Mouse (Mus musculus): ENCODE measurements around the gene Axin1. TPM values are rescaled to one million over a fixed set of nuclear protein-coding genes. Genes with fewer than 3 reads are reported as not detected.
"Not testable (repeated sequence)": the region's sequence is repeated elsewhere in the genome, so short reads cannot be mapped to it uniquely, and the experiment has no call there.

Gene Axin1
- polyA plus RNA-seq, 1 experiment: 3.3 TPM

DNA sequence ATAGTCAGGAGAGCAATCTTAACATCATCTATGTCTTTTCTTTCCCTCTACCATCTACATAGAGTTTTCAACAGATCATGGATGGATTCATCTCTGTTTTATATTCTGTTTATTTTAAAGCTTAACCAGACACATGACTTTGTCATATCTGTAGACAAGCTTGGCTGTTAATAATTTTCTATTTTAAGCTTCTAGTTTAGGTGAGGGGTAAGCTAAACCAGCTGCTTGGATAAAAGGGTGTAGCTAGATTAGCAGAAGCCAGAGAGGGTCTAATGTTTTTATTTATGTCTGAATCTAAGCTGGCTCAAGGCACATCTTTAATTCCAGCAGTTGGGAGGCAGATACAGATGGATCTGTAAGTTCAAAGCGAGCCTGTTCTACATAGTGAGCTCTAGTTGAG is 24.2 kb downstream of the Axin1 start:
- H3K4me3 ChIP-seq (replicated peaks): no peak overlapping the region
- peaks cover 15% of the 10 kb centered on the region for H3K36me3 ChIP-seq (ENCODE audit: control insufficient read depth)
- H3K9me3 ChIP-seq (ENCODE audit: control insufficient read depth, low read length): no peaks in the 10 kb centered on the region
- TF ChIP-seq GATA1 (IDR thresholded peaks at IDR 0.05; ENCODE audit: low read length) (no peak), TAL1 (IDR thresholded peaks at IDR 0.05; ENCODE audit: low read length) (no peak)
- H3K27me3 ChIP-seq (ENCODE audit: control insufficient read depth): no peaks in the 10 kb centered on the region
- H3K4me1 ChIP-seq (ENCODE audit: control insufficient read depth): no peaks in the 10 kb centered on the region

DNA sequence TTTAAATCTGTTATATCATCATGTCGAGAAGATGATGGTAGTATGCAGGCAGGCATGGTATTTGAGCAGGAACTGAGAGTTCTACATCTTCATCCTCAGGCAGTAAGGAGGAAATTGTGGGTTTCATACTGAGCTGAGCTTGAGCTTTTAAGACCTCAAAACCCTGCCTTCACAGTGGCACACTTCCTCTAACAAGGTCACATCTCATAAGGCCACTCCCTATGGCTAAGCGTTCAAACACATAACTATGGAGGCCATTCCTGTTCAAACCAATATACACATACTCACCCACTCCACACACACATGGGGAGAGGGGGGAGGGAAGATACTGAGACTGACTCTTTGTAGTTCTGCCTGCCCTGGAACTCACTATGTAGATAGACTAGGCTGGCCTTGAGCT is 29.6 kb downstream of the Axin1 start:
- no peaks in the 10 kb centered on the region for H3K9me3 ChIP-seq (ENCODE audit: control insufficient read depth, low read length)
- H3K36me3 ChIP-seq (ENCODE audit: control insufficient read depth): peaks cover 23% of the 10 kb centered on the region
- H3K27me3 ChIP-seq (ENCODE audit: control insufficient read depth): no peaks in the 10 kb centered on the region
- H3K4me1 ChIP-seq (ENCODE audit: control insufficient read depth): peaks cover 5% of the 10 kb centered on the region; the same call in 1 of the 2 replicates
- H3K4me3 ChIP-seq (replicated peaks): no peak overlapping the region
- TF ChIP-seq TAL1 (IDR thresholded peaks at IDR 0.05; ENCODE audit: low read length) (no peak), GATA1 (IDR thresholded peaks at IDR 0.05; ENCODE audit: low read length) (no peak)

DNA sequence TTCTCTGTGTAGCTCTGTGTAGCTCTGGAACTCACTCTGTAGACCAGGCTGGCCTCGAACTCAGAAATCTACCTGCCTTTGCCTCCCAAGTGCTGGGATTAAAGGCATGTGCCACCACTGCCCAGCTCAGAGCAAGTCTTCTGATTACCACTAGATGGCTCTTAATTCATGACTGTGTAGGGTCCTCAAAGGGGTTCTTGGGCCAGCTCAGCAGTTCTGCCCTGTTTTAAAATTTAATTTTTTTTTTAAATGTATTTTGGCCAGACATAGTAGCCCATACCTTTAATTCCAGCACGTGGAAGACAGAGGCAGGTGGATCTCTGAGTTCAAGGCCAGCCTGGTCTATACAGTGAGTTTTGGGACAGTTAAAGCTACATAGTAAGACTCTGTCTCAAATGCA is 36.8 kb downstream of the Axin1 start:
- not testable (repeated sequence) for H3K9me3 ChIP-seq (ENCODE audit: control insufficient read depth, low read length); H3K4me1 ChIP-seq (ENCODE audit: control insufficient read depth); H3K4me3 ChIP-seq (replicated peaks); H3K27me3 ChIP-seq (ENCODE audit: control insufficient read depth)
- H3K36me3 ChIP-seq (ENCODE audit: control insufficient read depth): peaks cover 39% of the 10 kb centered on the region

DNA sequence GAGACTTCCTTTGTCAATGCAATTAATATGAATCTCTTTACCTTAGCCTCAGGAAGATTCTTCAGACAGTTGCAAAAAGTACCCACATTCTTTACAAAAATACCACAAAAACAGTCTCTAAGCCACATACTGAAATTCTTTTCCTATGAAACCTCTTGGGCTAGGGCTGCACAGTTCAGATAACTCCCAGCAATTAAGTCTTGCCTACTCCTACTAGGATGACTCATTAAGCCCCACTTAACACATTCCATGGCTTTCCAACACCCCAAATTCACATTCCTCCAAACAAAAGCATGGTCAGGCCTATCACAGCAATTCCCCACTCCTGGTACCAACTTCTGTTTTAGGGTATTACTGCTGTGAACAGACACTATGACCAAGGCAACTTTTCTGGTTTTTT is 40.1 kb downstream of the Axin1 start:
- no peak for TF ChIP-seq GATA1 (IDR thresholded peaks at IDR 0.05; ENCODE audit: low read length)
- TF ChIP-seq TAL1 (IDR thresholded peaks at IDR 0.05; ENCODE audit: low read length): no peak
- H3K36me3 ChIP-seq (ENCODE audit: control insufficient read depth): peaks cover 52% of the 10 kb centered on the region
- no peaks in the 10 kb centered on the region for H3K27me3 ChIP-seq (ENCODE audit: control insufficient read depth)
- no peak overlapping the region for H3K4me3 ChIP-seq (replicated peaks)
- no peaks in the 10 kb centered on the region for H3K9me3 ChIP-seq (ENCODE audit: control insufficient read depth, low read length)
- no peaks in the 10 kb centered on the region for H3K4me1 ChIP-seq (ENCODE audit: control insufficient read depth)

DNA sequence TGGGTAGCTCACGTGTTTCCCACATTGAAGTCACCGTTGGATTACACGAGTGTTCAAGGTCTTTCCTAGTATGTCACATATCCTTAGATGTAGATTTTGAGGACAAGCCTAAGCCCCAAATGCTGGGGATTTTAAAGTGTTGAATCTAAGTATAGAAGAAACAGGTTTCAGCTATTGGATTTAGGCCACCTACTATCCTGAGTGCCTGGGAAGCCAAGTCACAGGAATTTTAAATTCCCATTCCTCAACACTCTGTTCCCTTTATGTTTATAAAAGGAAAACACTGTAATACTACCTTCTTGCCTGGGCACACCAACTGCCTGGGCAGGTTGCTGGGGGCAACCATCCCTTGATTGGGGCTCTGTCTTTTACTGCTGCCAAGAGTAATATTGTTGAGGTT is 42.7 kb downstream of the Axin1 start:
- H3K4me1 ChIP-seq (ENCODE audit: control insufficient read depth): no peaks in the 10 kb centered on the region
- no peak for TF ChIP-seq GATA1 (IDR thresholded peaks at IDR 0.05; ENCODE audit: low read length)
- peaks cover 55% of the 10 kb centered on the region for H3K36me3 ChIP-seq (ENCODE audit: control insufficient read depth)
- H3K9me3 ChIP-seq (ENCODE audit: control insufficient read depth, low read length): no peaks in the 10 kb centered on the region
- H3K27me3 ChIP-seq (ENCODE audit: control insufficient read depth): no peaks in the 10 kb centered on the region
- H3K4me3 ChIP-seq (replicated peaks): no peak overlapping the region

DNA sequence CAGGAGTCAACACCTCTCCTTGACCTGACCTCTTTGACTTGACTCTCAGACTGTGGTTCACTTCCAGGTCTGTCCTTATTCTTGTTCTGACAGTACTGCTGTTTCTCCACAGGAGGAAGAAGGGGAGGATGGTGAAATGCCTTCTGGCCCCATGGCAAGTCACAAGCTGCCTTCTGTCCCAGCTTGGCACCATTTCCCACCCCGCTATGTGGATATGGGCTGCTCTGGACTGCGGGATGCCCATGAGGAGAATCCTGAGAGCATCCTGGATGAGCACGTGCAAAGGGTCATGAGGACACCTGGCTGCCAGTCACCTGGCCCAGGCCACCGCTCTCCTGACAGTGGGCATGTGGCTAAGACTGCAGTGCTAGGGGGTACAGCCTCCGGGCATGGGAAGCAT is 49.1 kb downstream of the Axin1 start:
- Histone ChIP-seq H3K27me3 (ENCODE audit: control insufficient read depth) (no peaks in the 10 kb centered on the region), H3K9me3 (ENCODE audit: control insufficient read depth, low read length) (no peaks in the 10 kb centered on the region), H3K4me3 (replicated peaks) (no peak overlapping the region), H3K4me1 (ENCODE audit: control insufficient read depth) (no peaks in the 10 kb centered on the region), H3K36me3 (ENCODE audit: control insufficient read depth) (peaks cover 92% of the 10 kb centered on the region)
- TF ChIP-seq GATA1 (IDR thresholded peaks at IDR 0.05; ENCODE audit: low read length) (no peak), TAL1 (IDR thresholded peaks at IDR 0.05; ENCODE audit: low read length) (no peak)

DNA sequence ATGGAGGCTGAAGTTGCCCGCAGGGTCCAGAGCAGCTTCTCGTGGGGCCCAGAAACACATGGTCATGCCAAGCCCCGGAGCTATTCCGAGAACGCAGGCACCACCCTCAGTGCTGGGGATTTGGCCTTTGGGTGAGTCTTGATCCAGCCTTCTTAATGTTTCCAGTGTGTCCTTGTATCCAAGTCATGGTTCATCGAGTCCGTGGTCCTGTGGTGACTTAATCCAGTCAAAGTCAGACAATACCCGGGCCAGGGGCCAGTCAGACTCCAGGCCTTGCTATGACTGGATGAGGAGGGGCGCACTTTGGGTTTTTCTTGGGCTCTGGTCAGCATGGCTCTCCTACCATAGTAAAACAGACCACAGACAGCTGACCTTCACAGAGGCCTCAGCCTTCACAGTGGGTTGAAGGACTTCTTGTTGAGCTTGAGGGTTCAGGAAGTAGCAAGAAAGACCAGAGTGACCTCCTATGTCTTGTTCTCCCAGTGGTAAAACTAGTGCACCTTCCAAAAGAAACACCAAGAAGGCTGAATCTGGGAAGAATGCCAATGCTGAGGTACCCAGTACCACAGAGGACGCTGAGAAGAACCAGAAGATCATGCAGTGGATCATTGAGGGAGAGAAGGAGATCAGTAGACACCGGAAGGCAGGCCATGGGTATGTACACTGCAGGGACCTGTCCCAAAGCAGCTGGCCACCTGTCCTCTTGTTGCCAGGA is 49.8 kb downstream of the Axin1 start:
- Histone ChIP-seq H3K4me3 (replicated peaks) (no peak overlapping the region), H3K9me3 (ENCODE audit: control insufficient read depth, low read length) (no peaks in the 10 kb centered on the region), H3K4me1 (ENCODE audit: control insufficient read depth) (no peaks in the 10 kb centered on the region), H3K36me3 (ENCODE audit: control insufficient read depth) (peaks cover 92% of the 10 kb centered on the region), H3K27me3 (ENCODE audit: control insufficient read depth) (no peaks in the 10 kb centered on the region)
- TF ChIP-seq TAL1 (IDR thresholded peaks at IDR 0.05; ENCODE audit: low read length) (no peak), GATA1 (IDR thresholded peaks at IDR 0.05; ENCODE audit: low read length) (no peak)

DNA sequence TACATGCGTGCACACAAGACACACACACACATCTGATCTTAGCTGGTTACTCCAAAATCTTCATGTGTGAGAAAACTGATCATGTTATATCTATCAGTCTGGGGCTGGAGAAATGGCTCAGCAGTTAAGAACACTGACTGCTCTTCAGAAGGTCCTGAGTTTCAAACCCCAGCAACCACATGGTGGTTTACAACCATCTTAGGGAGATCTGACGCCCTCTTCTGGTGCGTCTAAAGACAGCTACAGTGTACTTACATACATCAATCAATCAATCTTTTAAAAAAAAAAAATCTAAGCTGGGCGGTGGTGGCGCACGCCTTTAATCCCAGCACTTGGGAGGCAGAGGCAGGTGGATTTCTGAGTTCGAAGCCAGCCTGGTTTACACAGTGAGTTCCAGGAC is 53.0 kb downstream of the Axin1 start:
- H3K4me3 ChIP-seq (replicated peaks); H3K9me3 ChIP-seq (ENCODE audit: control insufficient read depth, low read length); H3K4me1 ChIP-seq (ENCODE audit: control insufficient read depth); H3K27me3 ChIP-seq (ENCODE audit: control insufficient read depth): not testable (repeated sequence)
- H3K36me3 ChIP-seq (ENCODE audit: control insufficient read depth): peaks cover 94% of the 10 kb centered on the region

DNA sequence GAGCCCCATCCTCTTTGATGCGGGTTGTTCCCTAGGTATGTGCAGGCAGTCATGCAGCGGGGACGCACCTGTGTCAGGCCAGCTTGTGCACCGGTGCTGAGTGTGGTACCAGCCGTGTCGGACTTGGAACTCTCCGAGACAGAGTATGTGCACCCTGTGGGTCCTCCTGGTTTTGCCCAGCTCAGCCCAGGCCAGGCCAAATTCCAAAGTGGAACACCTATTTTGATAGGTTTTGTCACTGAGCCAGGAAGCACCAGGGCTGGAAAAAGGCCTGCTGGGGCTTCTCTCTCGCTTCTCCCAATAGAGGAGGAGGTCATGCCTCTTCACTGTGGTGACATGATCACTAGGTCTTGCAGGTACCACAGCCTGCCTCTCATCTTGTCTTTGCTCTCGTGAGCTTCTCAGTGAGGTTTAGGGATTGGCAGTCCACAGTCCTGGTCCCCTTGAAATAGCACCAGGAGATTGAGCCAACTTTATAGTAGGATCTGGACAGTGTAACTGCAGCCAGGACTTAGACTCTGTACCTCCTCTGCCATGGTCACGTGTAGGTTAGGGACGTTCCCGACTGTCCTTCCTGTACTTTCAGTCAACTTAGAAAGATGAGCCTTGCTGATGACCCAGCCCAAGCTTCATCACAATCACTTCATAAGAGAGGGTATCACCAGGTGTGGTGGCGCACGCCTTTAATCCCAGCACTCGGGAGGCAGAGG is 54.1 kb downstream of the Axin1 start:
- no peaks in the 10 kb centered on the region for H3K27me3 ChIP-seq (ENCODE audit: control insufficient read depth)
- peaks cover 95% of the 10 kb centered on the region for H3K36me3 ChIP-seq (ENCODE audit: control insufficient read depth)
- TF ChIP-seq TAL1 (IDR thresholded peaks at IDR 0.05; ENCODE audit: low read length) (no peak), GATA1 (IDR thresholded peaks at IDR 0.05; ENCODE audit: low read length) (no peak)
- peaks cover 20% of the 10 kb centered on the region for H3K4me1 ChIP-seq (ENCODE audit: control insufficient read depth)
- no peaks in the 10 kb centered on the region for H3K9me3 ChIP-seq (ENCODE audit: control insufficient read depth, low read length)
- no peak overlapping the region for H3K4me3 ChIP-seq (replicated peaks)

DNA sequence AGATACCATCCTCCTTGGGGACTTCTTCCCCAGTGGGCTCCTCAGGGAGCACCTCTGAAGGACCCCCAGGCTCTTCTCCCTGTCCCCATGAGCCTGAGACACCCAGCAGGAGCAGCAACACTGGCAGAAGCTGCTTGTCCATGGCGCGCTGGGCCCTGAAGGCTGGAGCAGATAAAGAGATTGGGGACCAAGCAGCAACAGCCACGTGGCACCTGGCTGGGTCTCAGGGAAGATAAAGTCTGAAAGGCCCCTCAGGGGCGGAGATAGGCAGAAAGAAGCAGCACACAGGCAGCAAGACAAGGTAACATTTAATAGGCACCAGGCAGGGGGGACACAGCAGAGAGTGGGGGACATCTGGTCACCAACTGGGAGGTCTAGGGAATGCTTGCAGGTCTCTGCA is 60.4 kb downstream of the Axin1 start, which contains the start of gene Pdia2:
Pdia2 (minus strand) TSS at position 196 of the 400 bp plus-strand sequence.
- peak within 1 kb of the TSS; percentile 67 for H3K4me3 ChIP-seq (replicated peaks)
- H3K4me1 ChIP-seq (ENCODE audit: control insufficient read depth): peaks cover 82% of the 10 kb centered on the region
- H3K36me3 ChIP-seq (ENCODE audit: control insufficient read depth): peaks cover 48% of the 10 kb centered on the region
- H3K9me3 ChIP-seq (ENCODE audit: control insufficient read depth, low read length): no peaks in the 10 kb centered on the region
- peak; percentile 64 for TF ChIP-seq GATA1 (IDR thresholded peaks at IDR 0.05; ENCODE audit: low read length)
- TF ChIP-seq TAL1 (IDR thresholded peaks at IDR 0.05; ENCODE audit: low read length): peak; percentile 45; the same call in 1 of the 3 replicates
- peaks cover 36% of the 10 kb centered on the region for H3K27me3 ChIP-seq (ENCODE audit: control insufficient read depth)

All from erythroblast, embryonic 14.5 days (primary cell).